Comparison of ENCODE assay signal across 9 mouse cellular contexts in the genomic region with DNA sequence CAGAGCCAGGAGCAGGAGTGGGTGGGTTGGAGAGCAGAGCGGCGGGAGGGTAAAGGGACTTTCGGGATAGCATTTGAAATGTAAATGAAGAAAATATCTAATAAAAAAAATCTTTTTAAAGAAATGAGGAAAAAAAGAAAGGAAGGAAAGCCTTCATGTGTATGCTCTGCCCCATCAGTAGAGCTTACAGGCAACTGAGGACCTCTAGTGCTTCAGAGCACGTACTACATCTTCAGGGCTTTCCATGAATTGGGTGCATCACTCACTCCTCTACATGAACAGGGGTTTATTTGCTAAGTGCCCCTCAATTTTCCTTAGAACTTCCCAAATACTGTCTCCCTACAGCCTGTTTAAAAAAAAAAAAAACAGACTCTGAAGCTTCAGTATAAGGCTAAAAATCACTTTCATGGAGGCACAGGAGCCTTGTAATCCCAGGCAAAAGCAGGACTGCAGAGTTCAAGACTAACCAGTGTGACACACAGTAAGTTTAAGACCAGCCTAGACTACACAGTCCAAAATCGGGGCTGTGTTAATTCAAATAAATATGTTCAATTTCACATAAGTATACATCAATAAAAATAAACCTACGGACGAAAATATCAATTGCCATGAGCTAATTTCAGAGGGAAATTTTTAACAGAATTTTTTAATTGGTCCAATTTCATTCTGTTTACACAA. TPM values are rescaled to one million over a fixed set of nuclear protein-coding genes. Genes with fewer than 3 reads are reported as not detected.
A peak's percentile ranks its signal among the peaks of the same experiment; 100 is the strongest.
DNase-seq lines count a peak whose midpoint lies in the region; ATAC-seq and TF ChIP-seq lines count a peak whose summit lies in the region.
"Had no signal": no experiment of that assay in that cellular context is flagged by ENCODE, and none has a peak within 500 bp of the region (broad histone marks: within the 10 kb centered on the region; RNA-seq: fewer than 3 reads in every experiment).

No protein-coding gene starts in this region.

- peak; percentile 43 for TF ChIP-seq CTCF in lung, adult 2 months (IDR thresholded peaks at IDR 0.05; ENCODE audit: insufficient read depth, low read length)

- no peak for TF ChIP-seq POLR2A in lung, adult 2 months (IDR thresholded peaks at IDR 0.05; ENCODE audit: borderline replicate concordance, extremely low read depth, low read depth, low read length)

- peak; percentile 54; the same call in 1 of the 2 replicates for ATAC-seq in megakaryocyte, adult 5-6 weeks (ENCODE audit: poor library complexity, severe bottlenecking)

- WGBS in lung, adult 2 months = 81% methylated on average over 7 of the region's 7 CpGs

- H3K4me3 ChIP-seq in lung, adult 2 months (replicated peaks; ENCODE audit: extremely low read depth, low read depth, low read length) = no peak overlapping the region
- H3K4me3 ChIP-seq: myocyte had no signal

- H3K4me1 ChIP-seq in lung, adult 2 months (ENCODE audit: control insufficient read depth, insufficient read depth, low read length) = peaks cover 6% of the 10 kb centered on the region

- DNase-seq in embryo, embryonic 10 days (ENCODE audit: low spot score) = peak; percentile 55
- DNase-seq in embryo, embryonic 9.5 days (ENCODE audit: extremely low spot score) = no peak
- DNase-seq in lung, adult 2 months = no peak
- DNase-seq in lung, postnatal 36 days = no peak
- DNase-seq in embryo, embryonic 11 days = peak; percentile 33
- no peak for DNase-seq in spleen, postnatal 14 days (ENCODE audit: low spot score in 2 of 2)
- no peak for DNase-seq in adrenal gland, adult 8-10 months

RNA-seq across cellular contexts. Expression of gene Pln, which starts 4.0 kb away (rescaled TPM):
- 20.8 and 34.4 TPM in 2 replicates for polyA plus RNA-seq in lung, adult 2 months (2012; rRNA removed)
- not detected in 2 replicates for total RNA-seq in megakaryocyte, adult 5-6 weeks (2015)
- 0.08 TPM in 1 of 2 replicates, not detected in the other for total RNA-seq in megakaryocyte, adult 5-6 weeks (2017)
- total RNA-seq in adrenal gland, adult 8-10 months (2022) = under 1 TPM; 0.35 to 0.46 (median 0.41) TPM

RNA-seq across cellular contexts. Expression of gene Cep85l, which starts 38.3 kb away (rescaled TPM):
- polyA plus RNA-seq in lung, adult 2 months (2012; rRNA removed) = 6.5 and 7.5 TPM in 2 replicates
- 24.1 and 24.6 TPM in 2 replicates for total RNA-seq in megakaryocyte, adult 5-6 weeks (2015)
- 32.9 and 33.4 TPM in 2 replicates for total RNA-seq in megakaryocyte, adult 5-6 weeks (2017)
- total RNA-seq in adrenal gland, adult 8-10 months (2022) = 10 to 100 TPM in 2 of 4 experiments, 1 to 10 TPM in 2; 7.5 to 15.7 (median 11.4) TPM

Comparison
In these comparisons a context has a peak if more than half of its experiments do, and no peak if none do; other contexts are left out.
1. DNase-seq: peak in embryo, embryonic 10 days (single experiment) and embryo, embryonic 11 days (single experiment); none in embryo, embryonic 9.5 days (single experiment), lung, adult 2 months (single experiment), lung, postnatal 36 days (single experiment), spleen, postnatal 14 days (0 of 2) and adrenal gland, adult 8-10 months (single experiment).